Mouse (Mus musculus) heart, adult 2 months (tissue): ENCODE measurements around the gene Mtf2.
"Not testable (repeated sequence)": the region's sequence is repeated elsewhere in the genome, so short reads cannot be mapped to it uniquely, and the experiment has no call there.

Source experiments
- CTCF ChIP-seq: fragments of 200-600 bp; IDR thresholded peaks from 2 replicates; pipeline ENCODE4 v1.8.1; 2022; ENCODE audit warnings: antibody characterized with exemption, mild to moderate bottlenecking, moderate library complexity
- EP300 ChIP-seq: fragments of 200-500 bp; IDR thresholded peaks from 2 replicates; pipeline ENCODE4 v1.6.1; 2011; ENCODE audit warnings: low read depth, low read length, control low read depth; ENCODE audit not compliant: insufficient read depth
- POLR2A ChIP-seq: fragments of 200-500 bp; IDR thresholded peaks from 2 replicates; pipeline ENCODE4 v1.6.1; 2011; ENCODE audit warnings: mild to moderate bottlenecking, low read depth, low read length, control low read depth; ENCODE audit not compliant: insufficient read depth

DNA sequence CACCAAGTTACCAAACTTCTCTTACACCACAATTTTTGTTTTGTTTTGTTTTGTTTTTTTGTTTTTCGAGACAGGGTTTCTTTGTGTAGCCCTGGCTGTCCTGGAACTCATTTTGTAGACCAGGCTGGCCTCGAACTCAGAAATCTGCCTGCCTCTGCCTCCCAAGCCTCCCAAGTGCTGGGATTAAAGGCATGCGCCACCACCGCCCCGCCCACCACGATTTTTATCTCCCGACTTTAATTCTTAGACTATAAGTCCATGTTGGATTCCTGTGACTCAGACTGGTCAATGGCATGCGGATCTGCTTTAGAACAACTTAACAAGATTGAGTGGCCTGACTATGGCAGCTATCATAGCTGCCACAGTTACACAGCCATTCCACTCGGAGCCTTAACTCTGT lies 13.7 kb upstream of the Mtf2 start:
- TF ChIP-seq CTCF, EP300, POLR2A: not testable (repeated sequence)
